Mouse (Mus musculus) heart, embryonic 15.5 days (tissue): Measurements from ENCODE around the gene Eif3k. TPM values are rescaled to one million over a fixed set of nuclear protein-coding genes. Genes with fewer than 3 reads are reported as not detected.
"Not testable (repeated sequence)": the region's sequence is repeated elsewhere in the genome, so short reads cannot be mapped to it uniquely, and the experiment has no call there.

ENCODE experiments used
- ATAC-seq: fragments of 200-750 bp; cut with Nextera tagmentation; replicated peaks from 2 replicates; pipeline ENCODE4 v1.8.0; 2017; ENCODE audit warnings: low read depth, moderate TSS enrichment; ENCODE audit not compliant: insufficient number of reproducible peaks, insufficient read depth, low FRiP score
- H3K27ac ChIP-seq: fragments of 300-500 bp; sonication (generic); 2 replicates; pipeline ENCODE4 v1.5.1; 2015; ENCODE audit warnings: mild to moderate bottlenecking, inconsistent platforms
- H3K27me3 ChIP-seq: fragments of 300-500 bp; sonication (generic); 2 replicates; pipeline ENCODE4 v1.6.1; 2015; ENCODE audit warnings: inconsistent platforms
- H3K36me3 ChIP-seq: fragments of 300-500 bp; sonication (generic); 2 replicates; pipeline ENCODE4 v1.6.1; 2015; ENCODE audit warnings: mild to moderate bottlenecking, inconsistent platforms
- H3K4me1 ChIP-seq: fragments of 300-500 bp; sonication (generic); replicated peaks from 2 replicates; pipeline ENCODE4 v1.6.1; 2015; ENCODE audit warnings: inconsistent platforms
- H3K4me2 ChIP-seq: fragments of 300-500 bp; sonication (generic); 2 replicates; pipeline ENCODE4 v1.6.1; 2015; ENCODE audit warnings: inconsistent platforms, mild to moderate bottlenecking, moderate library complexity
- H3K4me3 ChIP-seq: fragments of 300-500 bp; sonication (generic); 2 replicates; pipeline ENCODE4 v1.5.1; 2015; ENCODE audit warnings: mild to moderate bottlenecking, inconsistent platforms
- H3K9ac ChIP-seq: fragments of 300-500 bp; sonication (generic); 2 replicates; pipeline ENCODE4 v1.6.1; 2015; ENCODE audit warnings: mild to moderate bottlenecking, inconsistent platforms
- H3K9me3 ChIP-seq: fragments of 300-500 bp; sonication (generic); replicated peaks from 2 replicates; pipeline ENCODE4 v1.6.1; 2016; ENCODE audit warnings: inconsistent platforms
- WGBS: fragments of 180-500 bp; shearing (Covaris S2); methylation state at CpG from one replicate; pipeline ENCODE4 v1.1.7; 2015; ENCODE audit warnings: mixed read lengths; 5-methylcytosine and 5-hydroxymethylcytosine counted together
- polyA plus RNA-seq: library from polyadenylated mRNA; unstranded; fragments of >200 nt; fragmentation: Nextera tagmentation; extraction: Ambion mirVana; gene quantifications from 2 replicates; pipeline ENCODE4 v1.2.1, GENCODE M21; 2015

The Eif3k gene
- polyA plus RNA-seq, 1 experiment from 2014 or later = 239 TPM

- WGBS = 59% methylated on average over 4 of the region's 4 CpGs
- Histone ChIP-seq H3K27me3 (no peaks in the 10 kb centered on the region), H3K9ac (no peak overlapping the region), H3K36me3 (peaks cover 7% of the 10 kb centered on the region), H3K27ac (no peak overlapping the region), H3K4me3 (no peak overlapping the region), H3K9me3 (no peaks in the 10 kb centered on the region), H3K4me1 (peaks cover 18% of the 10 kb centered on the region), H3K4me2 (no peak overlapping the region)
- ATAC-seq = no peak
Measured at GRCm38 (mm10) chr7:28983849-28984248, 2.2 kb upstream of the Eif3k start.

- 56% methylated on average over 11 of the region's 11 CpGs for WGBS
- H3K36me3 ChIP-seq = peaks cover 14% of the 10 kb centered on the region
Measured at GRCm38 (mm10) chr7:28983141-28983564, 1.5 kb upstream of the Eif3k start.

GRCm38 (mm10) chr7:28982274-28983013, 780 bp upstream of the Eif3k start:
- H3K27me3 ChIP-seq = no peaks in the 10 kb centered on the region
- H3K9me3 ChIP-seq = no peaks in the 10 kb centered on the region
- H3K36me3 ChIP-seq = peaks cover 20% of the 10 kb centered on the region
- H3K9ac ChIP-seq = peak overlapping the region; percentile 68
- H3K27ac ChIP-seq = peak overlapping the region; percentile 86
- ATAC-seq = peak; percentile 30
- peak overlapping the region; percentile 80 for H3K4me3 ChIP-seq
- H3K4me1 ChIP-seq = peaks cover 18% of the 10 kb centered on the region
- WGBS = 12% methylated on average over 19 of the region's 19 CpGs
- peak overlapping the region; percentile 77 for H3K4me2 ChIP-seq

More at GRCm38 (mm10) chr7:28983141-28983564, 1.5 kb upstream of the Eif3k start:
- H3K27ac ChIP-seq = peak overlapping the region; percentile 86; the same call in 1 of the 2 replicates
- H3K9ac ChIP-seq = no peak overlapping the region
- peak overlapping the region; percentile 80 for H3K4me3 ChIP-seq
- H3K9me3 ChIP-seq = no peaks in the 10 kb centered on the region
- no peaks in the 10 kb centered on the region for H3K27me3 ChIP-seq
- H3K4me1 ChIP-seq = peaks cover 18% of the 10 kb centered on the region
- no peak for ATAC-seq
- peak overlapping the region; percentile 77 for H3K4me2 ChIP-seq

DNA sequence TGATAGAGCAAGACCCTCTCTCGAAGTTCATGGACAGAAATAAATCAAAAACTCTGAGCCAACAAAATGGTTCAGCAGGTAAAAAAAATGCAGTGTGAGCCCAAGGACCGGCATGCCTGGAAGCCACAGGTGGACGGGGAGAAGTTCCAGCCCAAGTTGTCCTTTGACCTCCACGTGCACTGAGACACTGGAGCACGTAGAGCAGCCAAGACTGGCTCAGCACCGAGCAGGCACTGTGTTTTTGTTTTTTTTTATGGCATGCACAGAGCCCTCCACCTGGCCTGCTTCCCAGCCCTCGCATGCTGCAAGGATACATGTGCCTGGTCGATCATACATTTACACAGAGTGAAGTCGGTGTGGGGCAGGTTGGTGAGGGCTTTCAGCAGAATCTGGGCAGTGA, 4.1 kb downstream of the Eif3k start:
- WGBS = 75% methylated on average over 9 of the region's 9 CpGs
- Histone ChIP-seq H3K4me2 (no peak overlapping the region), H3K4me3 (no peak overlapping the region), H3K27me3 (no peaks in the 10 kb centered on the region), H3K4me1 (peaks cover 17% of the 10 kb centered on the region), H3K36me3 (peaks cover 45% of the 10 kb centered on the region), H3K27ac (no peak overlapping the region), H3K9me3 (no peaks in the 10 kb centered on the region), H3K9ac (no peak overlapping the region)
- ATAC-seq = no peak

DNA sequence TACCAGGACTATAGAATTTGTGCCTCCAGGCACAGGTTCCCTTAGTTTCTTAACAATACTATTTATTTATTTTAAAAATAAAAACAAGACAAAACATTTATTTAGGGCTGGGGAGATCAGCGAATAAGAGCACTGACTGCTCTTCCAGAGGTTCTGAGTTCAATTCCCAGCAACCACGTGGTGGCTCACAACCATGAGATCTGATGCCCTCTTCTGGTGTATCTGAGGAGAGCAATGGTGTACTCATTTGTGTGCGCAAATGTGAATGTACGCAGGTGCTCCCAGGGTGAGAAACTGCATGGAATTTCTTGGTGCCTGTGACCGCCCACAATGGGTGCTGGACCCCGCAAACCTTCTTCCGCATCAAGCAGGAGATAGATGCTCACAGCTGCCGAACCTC, 8.6 kb downstream of the Eif3k start:
- 83% methylated on average over 8 of the region's 8 CpGs for WGBS
- H3K4me3 ChIP-seq = no peak overlapping the region
- H3K27ac ChIP-seq = peak overlapping the region; percentile 81; the same call in 1 of the 2 replicates
- H3K36me3 ChIP-seq = peaks cover 30% of the 10 kb centered on the region
- H3K27me3 ChIP-seq = no peaks in the 10 kb centered on the region
- peaks cover 22% of the 10 kb centered on the region for H3K4me1 ChIP-seq
- no peaks in the 10 kb centered on the region for H3K9me3 ChIP-seq
- H3K9ac ChIP-seq = no peak overlapping the region
- no peak overlapping the region for H3K4me2 ChIP-seq
- no peak for ATAC-seq

DNA sequence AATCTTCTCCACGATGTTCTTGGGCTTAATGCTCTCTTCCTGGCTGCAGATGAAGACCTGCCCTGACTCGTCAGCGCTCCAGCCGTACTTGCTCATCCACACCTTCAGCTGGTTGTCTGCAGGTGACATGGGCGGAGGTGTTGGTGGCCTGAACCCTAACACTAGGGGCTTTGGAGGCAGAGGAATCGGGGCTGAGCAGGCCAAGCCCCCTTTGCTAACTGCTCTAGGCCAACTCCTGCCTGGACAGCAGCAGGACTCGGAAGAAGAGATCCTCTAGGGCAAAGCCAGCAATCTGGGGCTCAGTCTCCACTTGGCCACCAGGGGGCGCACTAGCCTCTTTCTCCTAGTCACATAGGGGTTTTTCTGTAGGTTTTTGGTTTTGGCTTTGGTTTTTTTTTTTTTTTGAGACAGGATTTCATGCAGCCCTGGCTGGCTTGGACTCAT, 9.1 kb downstream of the Eif3k start:
- no peak overlapping the region for H3K9ac ChIP-seq
- H3K4me1 ChIP-seq = peaks cover 22% of the 10 kb centered on the region
- no peak; the same call in 1 of the 2 replicates for ATAC-seq
- H3K4me3 ChIP-seq = no peak overlapping the region
- peaks cover 26% of the 10 kb centered on the region for H3K36me3 ChIP-seq
- no peaks in the 10 kb centered on the region for H3K27me3 ChIP-seq
- peak overlapping the region; percentile 81 for H3K27ac ChIP-seq
- WGBS = 69% methylated on average over 8 of the region's 8 CpGs
- no peaks in the 10 kb centered on the region for H3K9me3 ChIP-seq
- H3K4me2 ChIP-seq = no peak overlapping the region

GRCm38 (mm10) chr7:28971770-28972269, 9.8 kb downstream of the Eif3k start:
- no peak overlapping the region for H3K4me2 ChIP-seq
- no peak overlapping the region for H3K4me3 ChIP-seq

DNA sequence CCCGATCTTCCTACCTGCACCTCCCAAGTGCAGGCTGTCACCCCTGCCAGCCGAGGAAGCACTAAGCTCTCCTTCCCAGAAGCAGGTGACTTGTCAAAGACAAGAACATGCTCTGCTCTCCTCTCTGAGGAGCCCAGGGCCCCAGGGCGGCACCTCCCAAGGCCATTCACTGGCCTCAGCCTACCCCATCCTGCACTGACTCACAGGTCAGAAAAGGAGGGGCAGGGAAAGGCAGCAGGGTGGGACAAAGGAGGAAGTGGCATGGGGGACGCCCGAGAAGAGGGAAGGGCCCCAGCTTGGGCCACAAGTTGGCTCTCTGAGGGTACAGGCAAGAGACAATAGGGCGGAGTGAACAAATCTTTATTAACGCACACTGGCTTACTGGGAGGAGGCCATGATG, 10.6 kb downstream of the Eif3k start:
- Histone ChIP-seq H3K4me2 (no peak overlapping the region), H3K36me3 (peaks cover 14% of the 10 kb centered on the region), H3K27ac (peak overlapping the region; percentile 81)

More at GRCm38 (mm10) chr7:28971770-28972269, 9.8 kb downstream of the Eif3k start:
- peaks cover 25% of the 10 kb centered on the region for H3K4me1 ChIP-seq
- H3K27ac ChIP-seq = peak overlapping the region; percentile 81
- H3K9ac ChIP-seq = no peak overlapping the region
- H3K36me3 ChIP-seq = peaks cover 19% of the 10 kb centered on the region
- peak; percentile 64 for ATAC-seq
- WGBS = 23% methylated on average over 6 of the region's 6 CpGs
- no peaks in the 10 kb centered on the region for H3K9me3 ChIP-seq
- H3K27me3 ChIP-seq = no peaks in the 10 kb centered on the region

GRCm38 (mm10) chr7:28969672-28970394, 11.8 kb downstream of the Eif3k start:
- no peak overlapping the region for H3K4me2 ChIP-seq
- no peak for ATAC-seq
- 51% methylated on average over 12 of the region's 12 CpGs for WGBS
- H3K27me3 ChIP-seq = no peaks in the 10 kb centered on the region
- H3K9me3 ChIP-seq = no peaks in the 10 kb centered on the region
- H3K4me1 ChIP-seq = peaks cover 29% of the 10 kb centered on the region
- H3K36me3 ChIP-seq = peaks cover 14% of the 10 kb centered on the region
- H3K9ac ChIP-seq = no peak overlapping the region
- peak overlapping the region; percentile 21; the same call in 1 of the 2 replicates for H3K27ac ChIP-seq
- no peak overlapping the region for H3K4me3 ChIP-seq

More for the DNA sequence above, 10.6 kb downstream of the Eif3k start:
- no peaks in the 10 kb centered on the region for H3K9me3 ChIP-seq
- no peak for ATAC-seq
- WGBS = 82% methylated on average over 7 of the region's 7 CpGs
- H3K9ac ChIP-seq = no peak overlapping the region
- H3K27me3 ChIP-seq = no peaks in the 10 kb centered on the region
- H3K4me1 ChIP-seq = peaks cover 29% of the 10 kb centered on the region
- no peak overlapping the region for H3K4me3 ChIP-seq

GRCm38 (mm10) chr7:28969271-28969670, 12.4 kb downstream of the Eif3k start:
- no peak overlapping the region for H3K4me3 ChIP-seq

GRCm38 (mm10) chr7:28968120-28968519, 13.5 kb downstream of the Eif3k start:
- H3K27ac ChIP-seq, H3K9ac ChIP-seq, ATAC-seq, H3K4me2 ChIP-seq, H3K4me3 ChIP-seq, H3K36me3 ChIP-seq, H3K9me3 ChIP-seq, H3K27me3 ChIP-seq: not testable (repeated sequence)
- peaks cover 29% of the 10 kb centered on the region for H3K4me1 ChIP-seq
- WGBS = 91% methylated on average over 8 of the region's 8 CpGs

More at GRCm38 (mm10) chr7:28969271-28969670, 12.4 kb downstream of the Eif3k start:
- Histone ChIP-seq H3K4me2 (no peak overlapping the region), H3K36me3 (peaks cover 11% of the 10 kb centered on the region), H3K9me3 (no peaks in the 10 kb centered on the region), H3K27me3 (no peaks in the 10 kb centered on the region), H3K4me1 (peaks cover 29% of the 10 kb centered on the region), H3K9ac (no peak overlapping the region), H3K27ac (no peak overlapping the region)
- 100% methylated on average over 1 of the region's 1 CpGs for WGBS
- ATAC-seq = no peak
